Mouse (Mus musculus) 416B (cell line): ENCODE data around the gene Gm11555.
"Not testable (repeated sequence)": the region's sequence is repeated elsewhere in the genome, so short reads cannot be mapped to it uniquely, and the experiment has no call there.

Experiments
- DNase-seq: peaks from one replicate; pipeline ENCODE4 v3.0.0; 2011; ENCODE audit warnings: low read depth

Gm11555 gene

GRCm38 (mm10) chr11:99650136-99650535, at the start of gene Gm11555:
Gm11555 (minus strand) TSS chr11:99650236.
- DNase-seq: no peak

- DNase-seq: no peak
These were observed 40.4 kb upstream of the Gm11555 start, which contains the start of gene Gm14190 for GRCm38 (mm10) chr11:99690463-99690862. Gm14190 (minus strand) TSS chr11:99690740.

GRCm38 (mm10) chr11:99685235-99685634, 35.2 kb upstream of the Gm11555 start:
- DNase-seq: not testable (repeated sequence)

GRCm38 (mm10) chr11:99683481-99683880, 33.4 kb upstream of the Gm11555 start:
- DNase-seq: no peak

GRCm38 (mm10) chr11:99665860-99666259, 15.8 kb upstream of the Gm11555 start, which contains the start of gene Krtap4-6:
Krtap4-6 (minus strand) TSS chr11:99665960.
- no peak for DNase-seq

GRCm38 (mm10) chr11:99662802-99663201, 12.8 kb upstream of the Gm11555 start:
- no peak for DNase-seq

- DNase-seq: no peak
These were observed 9.2 kb upstream of the Gm11555 start for GRCm38 (mm10) chr11:99659256-99659655.

- not testable (repeated sequence) for DNase-seq
These were observed 8.5 kb upstream of the Gm11555 start, which contains the start of gene Gm11563 for GRCm38 (mm10) chr11:99658467-99659010. Gm11563 (minus strand) TSS chr11:99658960.

- no peak for DNase-seq
These were observed 7.0 kb upstream of the Gm11555 start for GRCm38 (mm10) chr11:99657051-99657450.

GRCm38 (mm10) chr11:99646444-99646843, 3.6 kb downstream of the Gm11555 start:
- no peak for DNase-seq

- DNase-seq: no peak
These were observed 5.7 kb downstream of the Gm11555 start for GRCm38 (mm10) chr11:99644351-99644750.

GRCm38 (mm10) chr11:99643635-99644139, 6.3 kb downstream of the Gm11555 start, which contains the start of gene Krtap4-7:
Krtap4-7 (minus strand) TSS chr11:99644089.
- not testable (repeated sequence) for DNase-seq

- DNase-seq: no peak
These were observed 9.1 kb downstream of the Gm11555 start for GRCm38 (mm10) chr11:99640926-99641325.

- no peak for DNase-seq
These were observed 12.9 kb downstream of the Gm11555 start for GRCm38 (mm10) chr11:99637086-99637485.

- no peak for DNase-seq
These were observed 15.3 kb downstream of the Gm11555 start, which contains the start of gene Krtap4-2 for GRCm38 (mm10) chr11:99634653-99635134. Krtap4-2 (minus strand) TSS chr11:99635084.

- DNase-seq: no peak
These were observed 16.7 kb downstream of the Gm11555 start for GRCm38 (mm10) chr11:99633293-99633692.

- DNase-seq: no peak
These were observed 19.1 kb downstream of the Gm11555 start for GRCm38 (mm10) chr11:99630890-99631289.

GRCm38 (mm10) chr11:99628138-99628537, 21.9 kb downstream of the Gm11555 start, which contains the start of gene Krtap4-1:
Krtap4-1 (minus strand) TSS chr11:99628238.
- DNase-seq: no peak

GRCm38 (mm10) chr11:99620335-99620734, 29.7 kb downstream of the Gm11555 start, which contains the start of gene Gm11562:
Gm11562 (minus strand) TSS chr11:99620435.
- DNase-seq: no peak

- no peak for DNase-seq
These were observed 35.2 kb downstream of the Gm11555 start, which contains the start of gene Krtap2-4 for GRCm38 (mm10) chr11:99614796-99615363. Krtap2-4 (minus strand) TSS chr11:99614846.

GRCm38 (mm10) chr11:99610089-99610488, 39.9 kb downstream of the Gm11555 start, which contains the start of gene Gm11937:
Gm11937 (minus strand) TSS chr11:99610189.
- DNase-seq: not testable (repeated sequence)

- no peak for DNase-seq
These were observed 40.9 kb downstream of the Gm11555 start for GRCm38 (mm10) chr11:99609126-99609525.

- DNase-seq: not testable (repeated sequence)
These were observed 46.8 kb downstream of the Gm11555 start, which contains the start of gene Gm11938 for GRCm38 (mm10) chr11:99603208-99603607. Gm11938 (minus strand) TSS chr11:99603308.
